Comparison of ENCODE assay signal across 32 mouse cellular contexts in genomic region chr5:31105814-31106335, GRCm38 (mm10). TPM values are rescaled to one million over a fixed set of nuclear protein-coding genes. Genes with fewer than 3 reads are reported as not detected.
DNase-seq lines count a peak whose midpoint lies in the region; ATAC-seq and TF ChIP-seq lines count a peak whose summit lies in the region.
"Had no signal": no experiment of that assay in that cellular context is flagged by ENCODE, and none has a peak within 500 bp of the region (broad histone marks: within the 10 kb centered on the region; RNA-seq: fewer than 3 reads in every experiment).

Dnajc5g (plus strand) TSS chr5:31106285.

- H3K27ac ChIP-seq in MEL (ENCODE audit: control insufficient read depth, low read depth, low read length), result no peak within 1 kb of the TSS
- H3K27ac ChIP-seq in heart, adult 2 months, result no peak within 1 kb of the TSS
- no peak within 1 kb of the TSS for H3K27ac ChIP-seq in liver, embryonic 11.5 days (ENCODE audit: low read depth, low read length)
- H3K27ac ChIP-seq: embryonic facial prominence, embryonic 10.5 days; embryonic facial prominence, embryonic 13.5 days; forebrain, embryonic 12.5 days; forebrain, embryonic 15.5 days; hindbrain, embryonic 10.5 days; hindbrain, embryonic 13.5 days; intestine, embryonic 15.5 days had no signal

- no peak for TF ChIP-seq RAD21 in MEL (IDR thresholded peaks at IDR 0.05; ENCODE audit: low read depth, low read length)

- no peak for TF ChIP-seq POLR2A in MEL (IDR thresholded peaks at IDR 0.05; ENCODE audit: control insufficient read depth in 1 of 2, insufficient read depth in 1 of 2, low read depth in 1 of 2, low read length in 2 of 2, poor library complexity in 1 of 2)
- TF ChIP-seq POLR2A in heart, adult 2 months (IDR thresholded peaks at IDR 0.05; ENCODE audit: insufficient read depth, low read depth, low read length), result no peak

- no peaks in the 10 kb centered on the region for H3K4me1 ChIP-seq in MEL (ENCODE audit: control insufficient read depth in 1 of 2, insufficient read depth in 2 of 2, low read length in 2 of 2)
- no peaks in the 10 kb centered on the region for H3K4me1 ChIP-seq in heart, adult 2 months (ENCODE audit: control insufficient read depth, insufficient read depth, low read length)
- H3K4me1 ChIP-seq in liver, embryonic 11.5 days (replicated peaks; ENCODE audit: control insufficient read depth, insufficient read depth, low read length), result no peaks in the 10 kb centered on the region
- H3K4me1 ChIP-seq: embryonic facial prominence, embryonic 10.5 days; embryonic facial prominence, embryonic 13.5 days; forebrain, embryonic 12.5 days; forebrain, embryonic 15.5 days; hindbrain, embryonic 10.5 days; hindbrain, embryonic 13.5 days; intestine, embryonic 15.5 days had no signal

- no peaks in the 10 kb centered on the region for H3K9me3 ChIP-seq in MEL (replicated peaks; ENCODE audit: insufficient read depth, low read length)
- H3K9me3 ChIP-seq in liver, embryonic 11.5 days (ENCODE audit: control insufficient read depth, low read length), result no peaks in the 10 kb centered on the region
- H3K9me3 ChIP-seq: embryonic facial prominence, embryonic 10.5 days; embryonic facial prominence, embryonic 13.5 days; forebrain, embryonic 12.5 days; forebrain, embryonic 15.5 days; hindbrain, embryonic 10.5 days; hindbrain, embryonic 13.5 days; intestine, embryonic 15.5 days had no signal

- H3K36me3 ChIP-seq in MEL (ENCODE audit: control insufficient read depth in 1 of 2, insufficient read depth in 2 of 2, low read length in 2 of 2), result no peaks in the 10 kb centered on the region
- H3K36me3 ChIP-seq in heart, adult 2 months (ENCODE audit: control insufficient read depth, insufficient read depth, low read length), result no peaks in the 10 kb centered on the region
- no peaks in the 10 kb centered on the region for H3K36me3 ChIP-seq in liver, embryonic 11.5 days (ENCODE audit: control insufficient read depth, insufficient read depth, low read length)
- H3K36me3 ChIP-seq: embryonic facial prominence, embryonic 10.5 days; embryonic facial prominence, embryonic 13.5 days; forebrain, embryonic 12.5 days; forebrain, embryonic 15.5 days; hindbrain, embryonic 10.5 days; hindbrain, embryonic 13.5 days; intestine, embryonic 15.5 days had no signal

- intact Hi-C loops in heart, adult 2 months (cut with DNase I), result loop anchor here (5.0 to 10.0 kb wide), 2 partner anchors 54 to 301 kb away; partner anchors contain the start of gene Cad

- DNase-seq in 416B (ENCODE audit: low read depth), result peak; percentile 56
- peak; percentile 57 for DNase-seq in MEL (ENCODE audit: low read depth, low spot score)
- no peak for DNase-seq in heart, adult 2 months
- DNase-seq in liver, embryonic 11.5 days (ENCODE audit: low spot score), result no peak
- DNase-seq in frontal cortex, postnatal 25 days (ENCODE audit: low spot score in 2 of 2), result no peak
- DNase-seq: adrenal gland, adult 2 months; adrenal gland, postnatal 14 days; cerebellum, adult 11 months; cerebellum, adult 2 months; cerebellum, adult 9-11 months; cerebellum, postnatal 25 days; embryo, embryonic 11 days; gastrocnemius, postnatal 10 days; gastrocnemius, postnatal 36 days; heart, adult 18-20 months had no signal

- 76% methylated on average over 9 of the region's 9 CpGs for WGBS in heart, adult 2 months
- WGBS in liver, embryonic 11.5 days, result 66% methylated on average over 9 of the region's 9 CpGs

- TF ChIP-seq EP300 in MEL (IDR thresholded peaks at IDR 0.05; ENCODE audit: low read depth in 1 of 2, low read length in 2 of 2), result 0 out of 4 replicates have a peak, but pooled peaks of 1 of the 2 experiments have one; percentile 18
- no peak for TF ChIP-seq EP300 in heart, adult 2 months (IDR thresholded peaks at IDR 0.05; ENCODE audit: insufficient read depth, low read depth, low read length)

- H3K4me3 ChIP-seq in MEL (ENCODE audit: control insufficient read depth in 1 of 2, insufficient read depth in 1 of 2, low read depth in 2 of 2, low read length in 2 of 2), result no peak within 1 kb of the TSS
- H3K4me3 ChIP-seq in heart, adult 2 months, result no peak within 1 kb of the TSS
- H3K4me3 ChIP-seq in liver, embryonic 11.5 days (ENCODE audit: low read depth, low read length), result no peak within 1 kb of the TSS
- H3K4me3 ChIP-seq: embryonic facial prominence, embryonic 10.5 days; embryonic facial prominence, embryonic 13.5 days; erythroblast, embryonic 14.5 days; forebrain, embryonic 12.5 days; forebrain, embryonic 15.5 days; hindbrain, embryonic 10.5 days; hindbrain, embryonic 13.5 days; intestine, embryonic 15.5 days had no signal

- no peak within 1 kb of the TSS for H3K9ac ChIP-seq in MEL (ENCODE audit: control insufficient read depth, low read depth, low read length, poor library complexity, severe bottlenecking)
- no peak within 1 kb of the TSS for H3K9ac ChIP-seq in heart, adult 2 months (ENCODE audit: low read depth, low read length)
- no peak within 1 kb of the TSS for H3K9ac ChIP-seq in liver, embryonic 11.5 days (ENCODE audit: low read depth, low read length)
- H3K9ac ChIP-seq: embryonic facial prominence, embryonic 13.5 days; forebrain, embryonic 12.5 days; forebrain, embryonic 15.5 days; hindbrain, embryonic 13.5 days; intestine, embryonic 15.5 days had no signal

- no peak within 1 kb of the TSS for H3K4me2 ChIP-seq in liver, embryonic 11.5 days
- H3K4me2 ChIP-seq: embryonic facial prominence, embryonic 13.5 days; forebrain, embryonic 12.5 days; forebrain, embryonic 15.5 days; heart, embryonic 11.5 days; hindbrain, embryonic 13.5 days; intestine, embryonic 15.5 days had no signal

- TF ChIP-seq CTCF in MEL (IDR thresholded peaks at IDR 0.05 in 2 of 3, conservative IDR thresholded peaks at IDR 0.05 in 1 of 3; ENCODE audit: control insufficient read depth in 1 of 3, insufficient read depth in 1 of 3, low read depth in 2 of 3, low read length in 3 of 3, poor library complexity in 1 of 3, severe bottlenecking in 1 of 3), result no peak
- no peak for TF ChIP-seq CTCF in heart, adult 2 months (IDR thresholded peaks at IDR 0.05)

- H3K27me3 ChIP-seq in MEL (ENCODE audit: control insufficient read depth in 1 of 2, insufficient read depth in 2 of 2, low read length in 2 of 2), result peaks cover 8 to 10% of the 10 kb centered on the region in 2 experiments
- no peaks in the 10 kb centered on the region for H3K27me3 ChIP-seq in heart, adult 2 months (ENCODE audit: control insufficient read depth, insufficient read depth, low read length)
- no peaks in the 10 kb centered on the region for H3K27me3 ChIP-seq in liver, embryonic 11.5 days (replicated peaks; ENCODE audit: control insufficient read depth, insufficient read depth, low read length)
- H3K27me3 ChIP-seq: forebrain, embryonic 15.5 days; intestine, embryonic 15.5 days had no signal

- ATAC-seq in granulocyte monocyte progenitor cell, adult 5-6 weeks (replicated peaks; ENCODE audit: poor library complexity, severe bottlenecking), result peak; percentile 55
- no peak for ATAC-seq in liver, embryonic 11.5 days (replicated peaks; ENCODE audit: low FRiP score)
- ATAC-seq: forebrain, embryonic 15.5 days; hindbrain, embryonic 16.5 days; intestine, embryonic 15.5 days had no signal

- no peaks in the 10 kb centered on the region for H3K79me2 ChIP-seq in MEL (ENCODE audit: control insufficient read depth, insufficient read depth, low read length, poor library complexity)
- H3K79me2 ChIP-seq in heart, adult 2 months (replicated peaks; ENCODE audit: control insufficient read depth, insufficient read depth, low read length), result no peaks in the 10 kb centered on the region

TF ChIP-seq in MEL, 35 proteins besides CTCF, POLR2A, EP300 and RAD21:
- TF ChIP-seq POLR2AphosphoS2 (IDR thresholded peaks at IDR 0.05; ENCODE audit: low read length) (no peak), USF2 (IDR thresholded peaks at IDR 0.05; ENCODE audit: borderline replicate concordance in 1 of 2, insufficient read depth in 1 of 2, low read depth in 1 of 2, low read length in 2 of 2) (no peak), JUND (IDR thresholded peaks at IDR 0.05; ENCODE audit: low read depth, low read length) (no peak), RCOR1 (IDR thresholded peaks at IDR 0.05; ENCODE audit: low read depth, low read length) (peak; percentile 54; the same call in 1 of the 2 replicates), ELF1 (IDR thresholded peaks at IDR 0.05; ENCODE audit: low read depth, low read length) (no peak)

RNA-seq across cellular contexts. Expression of gene Dnajc5g, which starts in this region (rescaled TPM):
- total RNA-seq in MEL (2012; rRNA removed), result not detected in 2 replicates
- polyA plus RNA-seq in MEL (2012; ENCODE audit: insufficient read depth in 1 of 2, insufficient read length in 2 of 2, low read depth in 1 of 2, low replicate concordance in 2 of 2, missing spikeins in 1 of 2), result not detected
- total RNA-seq in granulocyte monocyte progenitor cell, adult 5-6 weeks (2014; fragmentation: Nextera tagmentation), result not detected in 2 replicates
- not detected in 2 replicates for total RNA-seq in granulocyte monocyte progenitor cell, adult 5-6 weeks (2017)
- not detected for total RNA-seq in heart, adult 2 months (2021)
- not detected in 2 replicates for polyA plus RNA-seq in heart, adult 2 months (2012; rRNA removed)
- not detected in 2 replicates for polyA plus RNA-seq in liver, embryonic 11.5 days (2014; fragmentation: Nextera tagmentation; extraction: Ambion mirVana)
- total RNA-seq: adrenal gland, adult 2 months; adrenal gland, postnatal 14 days; adrenal gland, postnatal 4 days; gastrocnemius, adult 18-20 months; gastrocnemius, postnatal 10 days; gastrocnemius, postnatal 36 days; heart, adult 18-20 months; heart, postnatal 25 days had no signal
- polyA plus RNA-seq: adrenal gland, adult 2 months; cerebellum, adult 2 months; cortical plate, adult 2 months; embryonic facial prominence, embryonic 10.5 days; embryonic facial prominence, embryonic 13.5 days; erythroblast, embryonic 14.5 days; forebrain, embryonic 12.5 days; forebrain, embryonic 15.5 days; heart, embryonic 11.5 days; heart, embryonic 14.5 days; heart, postnatal 0 days; hindbrain, embryonic 10.5 days; hindbrain, embryonic 13.5 days; hindbrain, embryonic 16.5 days; intestine, embryonic 15.5 days had no signal

Comparison
In these comparisons a context has a peak if more than half of its experiments do, and no peak if none do; other contexts are left out.
1. Peak in DNase-seq in MEL; RNA of the gene not detected or under 1 TPM.
2. Peak in ATAC-seq in granulocyte monocyte progenitor cell, adult 5-6 weeks; RNA of the gene not detected or under 1 TPM.